Mouse (Mus musculus) forebrain, embryonic 15.5 days (tissue): ENCODE data around the gene Ptpn1. TPM values are rescaled to one million over a fixed set of nuclear protein-coding genes. Genes with fewer than 3 reads are reported as not detected.

ENCODE experiments used
- ATAC-seq: fragments of 200-750 bp; cut with Nextera tagmentation; replicated peaks from 2 replicates; pipeline ENCODE4 v1.8.0; 2017; ENCODE audit warnings: mild to moderate bottlenecking, moderate TSS enrichment, moderate library complexity
- H3K27ac ChIP-seq: fragments of 300-500 bp; sonication (generic); replicated peaks from 2 replicates; pipeline ENCODE4 v1.5.1; 2015; ENCODE audit warnings: mild to moderate bottlenecking, inconsistent platforms
- H3K27me3 ChIP-seq: fragments of 300-500 bp; sonication (generic); 2 replicates; pipeline ENCODE4 v1.6.1; 2015; ENCODE audit warnings: inconsistent platforms
- H3K36me3 ChIP-seq: fragments of 300-500 bp; sonication (generic); 2 replicates; pipeline ENCODE4 v1.6.1; 2015; ENCODE audit warnings: mild to moderate bottlenecking, inconsistent platforms
- H3K4me1 ChIP-seq: fragments of 300-500 bp; sonication (generic); 2 replicates; pipeline ENCODE4 v1.6.1; 2015; ENCODE audit warnings: inconsistent platforms
- H3K4me2 ChIP-seq: fragments of 300-500 bp; sonication (generic); replicated peaks from 2 replicates; pipeline ENCODE4 v1.6.1; 2015; ENCODE audit warnings: mild to moderate bottlenecking, inconsistent platforms
- H3K4me3 ChIP-seq: fragments of 300-500 bp; sonication (generic); 2 replicates; pipeline ENCODE4 v1.5.1; 2015; ENCODE audit warnings: mild to moderate bottlenecking, inconsistent platforms
- H3K9ac ChIP-seq: fragments of 300-500 bp; sonication (generic); replicated peaks from 2 replicates; pipeline ENCODE4 v1.6.1; 2015; ENCODE audit warnings: mild to moderate bottlenecking, inconsistent platforms
- H3K9me3 ChIP-seq: fragments of 300-500 bp; sonication (generic); 2 replicates; pipeline ENCODE4 v1.6.1; 2016; ENCODE audit warnings: inconsistent platforms
- WGBS: fragments of 180-500 bp; shearing (Covaris S2); methylation state at CpG from one replicate; pipeline ENCODE4 v1.1.7; 2015; ENCODE audit warnings: mixed read lengths; 5-methylcytosine and 5-hydroxymethylcytosine counted together
- polyA plus RNA-seq: library from polyadenylated mRNA; unstranded; fragments of >200 nt; fragmentation: Nextera tagmentation; extraction: Ambion mirVana; gene quantifications from 2 replicates; pipeline ENCODE4 v1.2.1, GENCODE M21; 2015

Ptpn1 gene
- polyA plus RNA-seq, 1 experiment from 2014 or later: 105 TPM

DNA sequence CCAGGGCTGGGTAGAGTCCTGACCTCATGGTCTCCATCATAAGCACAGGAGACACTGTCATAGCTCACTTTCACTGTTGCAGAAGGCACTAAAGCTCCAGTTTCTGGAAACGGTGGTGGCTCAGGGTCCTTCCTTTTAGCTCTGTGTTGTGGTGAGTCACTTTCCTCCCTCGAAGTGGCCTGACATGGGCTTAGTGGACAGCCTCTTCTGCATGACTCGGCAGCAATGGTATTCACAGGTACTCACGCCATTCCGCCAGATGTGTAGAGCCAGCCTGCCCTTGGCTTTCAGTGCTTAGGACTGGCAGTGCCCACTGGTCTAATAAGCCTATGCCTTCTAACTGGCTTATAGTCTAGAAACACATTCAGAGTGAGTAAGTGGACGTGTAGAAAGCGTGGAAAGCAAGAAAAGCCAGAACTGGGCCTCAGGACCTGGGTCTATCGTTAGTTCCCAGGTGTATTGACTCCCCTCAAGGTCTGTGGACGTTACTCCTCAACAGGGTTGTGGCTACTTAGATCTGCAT is 32.0 kb downstream of the Ptpn1 start:
- Histone ChIP-seq H3K4me1 (peaks cover 13% of the 10 kb centered on the region; the same call in 1 of the 2 replicates), H3K4me2 (no peak overlapping the region), H3K4me3 (no peak overlapping the region), H3K9ac (no peak overlapping the region), H3K27me3 (no peaks in the 10 kb centered on the region), H3K36me3 (peaks cover 49% of the 10 kb centered on the region), H3K27ac (no peak overlapping the region), H3K9me3 (no peaks in the 10 kb centered on the region)
- 87% methylated on average over 9 of the region's 9 CpGs for WGBS
- no peak for ATAC-seq

DNA sequence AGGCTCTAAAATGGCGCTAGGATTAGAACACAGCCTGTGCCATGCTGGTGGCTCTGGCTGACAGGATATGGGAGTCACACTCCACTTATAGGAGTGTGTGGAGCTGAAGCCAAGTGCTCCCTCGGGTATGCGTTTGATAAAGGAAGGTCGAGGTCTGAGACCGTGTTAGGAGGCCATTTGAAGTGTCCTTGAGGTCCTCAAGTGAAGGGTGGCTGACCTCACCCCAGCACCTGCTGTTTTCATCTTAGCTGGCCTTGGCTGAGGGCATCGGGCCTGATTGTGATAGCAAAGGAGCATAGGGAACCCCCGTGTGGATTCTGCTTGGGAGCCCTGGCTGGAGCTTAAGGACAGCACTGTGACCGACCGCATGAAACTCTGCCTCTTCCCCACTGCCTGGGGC is 32.5 kb downstream of the Ptpn1 start:
- Histone ChIP-seq H3K4me2 (no peak overlapping the region), H3K9me3 (no peaks in the 10 kb centered on the region), H3K4me3 (no peak overlapping the region), H3K9ac (no peak overlapping the region), H3K27ac (no peak overlapping the region), H3K36me3 (peaks cover 54% of the 10 kb centered on the region), H3K27me3 (no peaks in the 10 kb centered on the region), H3K4me1 (0 out of 2 replicates have a peak, but pooled peaks cover 11% of the 10 kb centered on the region)
- ATAC-seq: no peak
- 95% methylated on average over 9 of the region's 9 CpGs for WGBS

DNA sequence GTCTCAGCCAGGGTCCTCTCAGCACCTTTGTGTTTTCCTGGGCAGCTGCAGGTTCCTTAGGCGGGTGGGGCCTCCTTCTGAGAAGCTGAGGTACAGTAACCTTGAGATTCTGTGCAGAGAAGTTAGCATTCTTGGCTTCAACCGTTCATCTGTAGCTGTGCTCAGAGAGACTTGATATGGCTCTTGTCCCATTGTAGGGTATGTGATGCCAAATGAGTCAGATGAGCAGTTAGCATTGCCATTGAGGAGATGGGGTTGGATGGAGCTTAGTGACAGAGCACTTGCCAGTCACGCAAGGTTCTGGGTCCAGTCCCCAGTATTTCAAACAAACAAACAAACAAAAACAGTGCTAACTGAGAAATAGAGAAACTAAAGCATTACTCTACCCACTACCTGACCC is 34.1 kb downstream of the Ptpn1 start:
- H3K36me3 ChIP-seq: peaks cover 55% of the 10 kb centered on the region
- peaks cover 9% of the 10 kb centered on the region; the same call in 1 of the 2 replicates for H3K4me1 ChIP-seq
- 89% methylated on average over 3 of the region's 3 CpGs for WGBS
- H3K9me3 ChIP-seq: no peaks in the 10 kb centered on the region
- no peak overlapping the region for H3K9ac ChIP-seq
- no peak overlapping the region for H3K4me3 ChIP-seq
- no peak overlapping the region for H3K4me2 ChIP-seq
- H3K27me3 ChIP-seq: no peaks in the 10 kb centered on the region
- ATAC-seq: no peak
- no peak overlapping the region for H3K27ac ChIP-seq

- Histone ChIP-seq H3K9ac (no peak overlapping the region), H3K36me3 (peaks cover 73% of the 10 kb centered on the region), H3K4me1 (peaks cover 9% of the 10 kb centered on the region; the same call in 1 of the 2 replicates), H3K27ac (no peak overlapping the region), H3K9me3 (no peaks in the 10 kb centered on the region), H3K4me3 (no peak overlapping the region), H3K27me3 (no peaks in the 10 kb centered on the region), H3K4me2 (no peak overlapping the region)
- no peak for ATAC-seq
- 95% methylated on average over 7 of the region's 7 CpGs for WGBS
Measured at GRCm38 (mm10) chr2:167968504-167968903, 36.6 kb downstream of the Ptpn1 start.

DNA sequence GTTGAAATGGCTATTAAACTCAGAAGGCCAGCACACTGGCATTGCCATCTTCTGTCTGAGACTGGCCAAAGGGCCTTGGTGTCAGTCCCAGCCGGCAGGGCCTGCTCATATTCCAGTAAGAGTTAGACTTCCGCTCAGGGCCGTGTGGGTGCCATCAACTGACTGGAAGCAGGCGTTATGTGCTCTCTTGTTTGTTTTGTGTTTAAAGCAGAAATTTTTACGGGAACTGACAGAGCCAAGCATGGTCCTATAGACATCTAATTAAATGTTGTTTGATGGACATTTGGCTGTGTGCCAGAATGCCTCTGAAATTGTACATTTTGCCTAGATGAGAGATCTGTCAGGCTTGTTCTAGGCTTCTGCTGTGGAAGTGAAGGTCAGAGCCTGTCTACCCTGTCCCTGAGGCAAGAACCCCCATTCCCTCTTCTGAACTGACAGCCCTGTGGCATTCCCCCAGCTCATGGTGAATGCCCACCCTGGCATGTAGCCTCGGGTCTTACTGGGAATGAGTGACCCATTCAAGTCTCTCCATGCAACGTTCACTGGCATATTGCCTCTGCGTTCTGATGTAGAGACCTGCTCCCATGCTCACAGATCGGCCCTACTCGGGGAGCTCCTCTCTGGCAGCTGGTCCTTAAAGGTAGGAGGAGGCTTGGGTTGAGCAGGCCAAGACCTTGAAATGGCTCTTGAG is 38.1 kb downstream of the Ptpn1 start:
- H3K36me3 ChIP-seq: peaks cover 75% of the 10 kb centered on the region
- no peak overlapping the region for H3K9ac ChIP-seq
- WGBS: 58% methylated on average over 10 of the region's 10 CpGs
- no peak overlapping the region for H3K4me3 ChIP-seq
- H3K4me2 ChIP-seq: no peak overlapping the region
- ATAC-seq: no peak; the same call in 1 of the 2 replicates
- no peaks in the 10 kb centered on the region for H3K9me3 ChIP-seq
- H3K27me3 ChIP-seq: no peaks in the 10 kb centered on the region
- peaks cover 9% of the 10 kb centered on the region; the same call in 1 of the 2 replicates for H3K4me1 ChIP-seq
- H3K27ac ChIP-seq: peak overlapping the region; percentile 7; the same call in 1 of the 2 replicates

- peaks cover 9% of the 10 kb centered on the region; the same call in 1 of the 2 replicates for H3K4me1 ChIP-seq
- H3K9ac ChIP-seq: no peak overlapping the region
- H3K36me3 ChIP-seq: peaks cover 75% of the 10 kb centered on the region
- no peak overlapping the region for H3K4me3 ChIP-seq
- H3K9me3 ChIP-seq: no peaks in the 10 kb centered on the region
- 80% methylated on average over 5 of the region's 5 CpGs for WGBS
- no peak overlapping the region for H3K4me2 ChIP-seq
- H3K27ac ChIP-seq: no peak overlapping the region
- no peak for ATAC-seq
- H3K27me3 ChIP-seq: no peaks in the 10 kb centered on the region
Measured at GRCm38 (mm10) chr2:167972146-167972545, 40.3 kb downstream of the Ptpn1 start.

DNA sequence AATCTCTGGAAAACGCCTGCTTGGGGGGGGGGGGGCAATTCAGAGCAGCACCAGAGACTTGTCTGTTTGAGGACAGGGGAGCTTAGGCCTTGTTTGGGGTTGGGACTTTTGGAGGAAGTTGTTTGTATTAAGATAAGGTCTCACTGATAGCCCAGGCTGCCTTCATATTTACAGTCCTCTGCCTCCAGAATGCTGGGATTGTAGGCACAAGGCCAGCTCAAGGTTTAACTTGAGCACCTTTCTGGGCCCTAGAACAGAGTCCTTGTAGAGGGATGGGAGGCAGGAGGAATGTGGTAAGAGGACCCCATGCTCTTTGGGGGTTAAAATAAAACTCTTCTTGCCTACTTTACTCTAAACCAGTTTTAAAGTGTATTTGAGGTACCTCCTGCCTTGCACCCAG is 41.0 kb downstream of the Ptpn1 start:
- Histone ChIP-seq H3K4me1 (peaks cover 9% of the 10 kb centered on the region; the same call in 1 of the 2 replicates), H3K36me3 (peaks cover 76% of the 10 kb centered on the region), H3K4me3 (no peak overlapping the region), H3K27me3 (no peaks in the 10 kb centered on the region), H3K4me2 (no peak overlapping the region), H3K9ac (no peak overlapping the region), H3K27ac (no peak overlapping the region), H3K9me3 (no peaks in the 10 kb centered on the region)
- ATAC-seq: no peak
- 65% methylated on average over 1 of the region's 1 CpGs for WGBS

DNA sequence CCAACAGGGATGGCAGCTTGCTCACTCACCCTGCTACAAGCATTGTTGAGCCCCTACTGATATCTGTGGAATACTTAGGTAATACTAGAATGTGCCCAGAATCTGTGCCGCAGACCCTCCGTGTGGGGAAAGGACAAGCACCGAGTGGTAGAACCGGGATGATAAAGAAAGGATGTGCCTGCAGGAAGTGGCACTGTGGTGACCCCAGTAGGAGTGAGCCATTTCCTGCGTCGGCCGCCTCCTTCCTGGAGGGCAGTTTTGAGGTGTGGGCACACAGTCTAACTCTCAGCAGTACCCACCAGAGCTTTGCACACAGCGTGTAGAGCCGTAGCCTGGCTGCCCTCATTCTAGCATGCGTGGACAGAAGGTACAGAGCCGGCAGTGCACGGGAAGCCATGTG is 43.9 kb downstream of the Ptpn1 start:
- H3K9me3 ChIP-seq: no peaks in the 10 kb centered on the region
- H3K4me2 ChIP-seq: no peak overlapping the region
- H3K9ac ChIP-seq: no peak overlapping the region
- WGBS: 92% methylated on average over 12 of the region's 12 CpGs
- no peak for ATAC-seq
- peaks cover 77% of the 10 kb centered on the region for H3K36me3 ChIP-seq
- no peak overlapping the region for H3K4me3 ChIP-seq
- no peak overlapping the region for H3K27ac ChIP-seq
- no peaks in the 10 kb centered on the region for H3K4me1 ChIP-seq
- H3K27me3 ChIP-seq: no peaks in the 10 kb centered on the region

GRCm38 (mm10) chr2:167978271-167978670 is 46.4 kb downstream of the Ptpn1 start:
- H3K9ac ChIP-seq: no peak overlapping the region

GRCm38 (mm10) chr2:167980391-167980790 is 48.5 kb downstream of the Ptpn1 start:
- no peak overlapping the region for H3K27ac ChIP-seq
- H3K9ac ChIP-seq: no peak overlapping the region
- 88% methylated on average over 10 of the region's 10 CpGs for WGBS
- H3K4me2 ChIP-seq: no peak overlapping the region
- 0 out of 2 replicates have a peak, but pooled peaks have one; percentile 30 for ATAC-seq
- H3K4me1 ChIP-seq: no peaks in the 10 kb centered on the region
- no peak overlapping the region for H3K4me3 ChIP-seq
- peaks cover 40% of the 10 kb centered on the region for H3K36me3 ChIP-seq
- no peaks in the 10 kb centered on the region for H3K27me3 ChIP-seq
- no peaks in the 10 kb centered on the region for H3K9me3 ChIP-seq

More at GRCm38 (mm10) chr2:167978271-167978670, 46.4 kb downstream of the Ptpn1 start:
- ATAC-seq: no peak
- Histone ChIP-seq H3K4me3 (no peak overlapping the region), H3K9me3 (no peaks in the 10 kb centered on the region), H3K4me1 (no peaks in the 10 kb centered on the region), H3K27ac (no peak overlapping the region), H3K36me3 (peaks cover 61% of the 10 kb centered on the region), H3K27me3 (no peaks in the 10 kb centered on the region), H3K4me2 (no peak overlapping the region)
- WGBS: 96% methylated on average over 10 of the region's 10 CpGs

GRCm38 (mm10) chr2:167982646-167983045 is 50.8 kb downstream of the Ptpn1 start:
- WGBS: 66% methylated on average over 9 of the region's 9 CpGs
- no peak overlapping the region for H3K27ac ChIP-seq
- no peak overlapping the region for H3K4me2 ChIP-seq
- no peaks in the 10 kb centered on the region for H3K9me3 ChIP-seq
- H3K4me1 ChIP-seq: no peaks in the 10 kb centered on the region
- no peak for ATAC-seq
- H3K9ac ChIP-seq: no peak overlapping the region
- H3K36me3 ChIP-seq: peaks cover 18% of the 10 kb centered on the region
- no peak overlapping the region for H3K4me3 ChIP-seq
- H3K27me3 ChIP-seq: no peaks in the 10 kb centered on the region

GRCm38 (mm10) chr2:167984371-167984770 is 52.5 kb downstream of the Ptpn1 start:
- Histone ChIP-seq H3K4me2 (no peak overlapping the region), H3K9me3 (no peaks in the 10 kb centered on the region), H3K4me1 (peaks cover 4% of the 10 kb centered on the region), H3K4me3 (no peak overlapping the region), H3K36me3 (peaks cover 8% of the 10 kb centered on the region), H3K27me3 (no peaks in the 10 kb centered on the region), H3K27ac (no peak overlapping the region), H3K9ac (no peak overlapping the region)
- 86% methylated on average over 5 of the region's 5 CpGs for WGBS
- no peak for ATAC-seq
